Mouse (Mus musculus) heart, postnatal 25 days (tissue): Measurements from ENCODE around the gene Dck. TPM values are rescaled to one million over a fixed set of nuclear protein-coding genes. Genes with fewer than 3 reads are reported as not detected.
A peak's percentile ranks its signal among the peaks of the same experiment; 100 is the strongest.
"Not testable (repeated sequence)": the region's sequence is repeated elsewhere in the genome, so short reads cannot be mapped to it uniquely, and the experiment has no call there.

ENCODE experiments used
- DNase-seq: peaks from one replicate; pipeline ENCODE4 v3.0.0; 2022; ENCODE audit warnings: low spot score
- intact Hi-C: fragments of 180-260 bp; cut with DNase I; formaldehyde crosslinking; loops from one replicate; pipeline ENCODE4 v1.15.1; 2025
- total RNA-seq, 2 experiments: library from RNA; stranded (reverse); gene quantifications; 2 replicates each; pipeline ENCODE4 v1.2.3; 2021

The Dck gene
- total RNA-seq, result 1 to 10 TPM; 3.2 to 3.5 TPM

DNA sequence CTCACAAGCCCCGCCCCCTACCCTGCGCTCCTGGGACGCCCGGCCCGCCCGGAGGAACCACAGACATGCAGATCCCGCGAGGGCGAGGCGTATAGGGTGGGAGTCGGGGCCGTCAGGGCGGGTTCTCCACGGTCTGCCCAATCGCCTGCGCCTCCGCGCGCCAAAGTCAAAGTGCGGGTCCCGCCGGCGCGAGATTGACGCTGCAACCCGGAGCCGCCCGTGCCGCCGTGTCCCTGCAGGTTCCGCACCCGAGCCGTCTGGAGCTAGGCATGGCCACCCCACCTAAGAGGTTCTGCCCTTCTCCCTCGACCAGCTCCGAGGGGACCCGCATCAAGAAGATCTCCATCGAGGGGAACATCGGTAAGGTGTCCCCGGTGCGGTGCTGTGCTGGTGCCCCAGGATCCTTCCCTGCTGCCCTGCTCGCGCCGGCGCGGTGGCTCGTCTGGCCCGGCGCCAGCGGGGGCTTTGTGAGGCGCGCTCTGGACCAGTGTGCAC is at the start of gene Dck:
Dck (plus strand) TSS at position 10 of the 495 bp plus-strand sequence.
- intact Hi-C loops, result loop anchor here (2.0 to 10.0 kb wide), 3 partner anchors 44 to 200 kb away; partner anchors contain the start of genes Grsf1, Mob1b and Rufy3
- peak; percentile 97 for DNase-seq

DNA sequence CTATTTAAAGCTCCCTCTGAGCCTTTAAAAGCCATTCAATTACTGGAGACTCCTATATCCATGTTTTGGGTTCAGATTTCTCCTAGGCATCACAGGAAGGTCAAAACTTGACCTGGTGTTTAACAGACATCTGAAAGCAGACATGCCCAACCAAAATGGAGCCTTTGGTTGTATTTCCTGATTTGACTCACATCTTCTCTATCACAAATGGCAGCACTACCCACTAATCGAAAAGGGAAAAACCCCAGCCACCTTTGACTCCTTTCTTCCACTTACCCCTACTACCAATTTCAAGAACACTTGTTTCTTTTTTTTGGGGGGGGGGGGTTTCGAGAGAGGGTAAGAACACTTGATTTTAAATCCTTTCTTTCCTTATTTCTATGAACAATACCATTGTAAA is 47.8 kb upstream of the Dck start:
- intact Hi-C loops, result no loop called here
- no peak for DNase-seq

DNA sequence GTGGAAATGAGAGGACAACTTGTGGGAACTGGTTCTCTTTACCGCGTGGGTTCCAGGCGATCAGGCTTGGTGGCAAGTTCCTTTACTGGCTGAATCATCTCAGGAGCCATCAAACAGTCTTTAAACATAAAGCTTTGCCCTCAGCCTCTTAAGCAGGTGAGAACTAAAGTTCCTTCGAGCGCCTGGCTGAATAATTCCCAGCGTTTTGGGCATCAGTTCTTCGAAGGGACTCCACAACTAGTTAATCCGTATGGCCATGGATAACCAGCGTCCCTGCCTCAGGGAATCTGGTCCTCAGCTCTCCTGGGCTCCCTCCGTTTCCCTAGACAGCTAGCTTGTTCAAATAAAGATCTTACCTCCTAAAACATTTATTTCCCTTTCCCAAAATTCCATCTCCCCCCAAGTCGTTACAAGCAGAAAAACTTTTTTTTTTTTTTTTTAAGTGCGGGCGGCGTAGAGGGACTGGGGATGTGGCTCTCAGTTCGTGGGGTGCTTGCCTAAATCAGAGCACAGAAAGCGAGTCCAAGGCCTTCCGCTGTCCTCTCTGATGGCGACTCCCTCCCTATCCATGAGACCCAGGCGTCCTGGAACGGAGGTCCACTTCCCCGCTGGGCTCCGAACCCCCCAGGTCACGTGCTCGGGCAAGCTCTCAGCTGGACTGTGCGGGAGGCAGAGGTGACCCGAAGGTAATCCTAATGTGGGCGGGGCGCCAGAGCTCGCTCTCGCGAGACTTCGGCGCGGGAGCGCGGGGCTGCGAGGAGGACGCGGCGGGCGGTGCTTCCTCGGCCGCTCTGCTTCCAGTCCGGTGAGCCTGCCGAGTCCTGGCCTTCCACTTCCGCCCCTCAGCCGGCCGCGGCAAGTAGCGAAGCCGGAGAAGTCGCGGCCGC is 44.4 kb upstream of the Dck start, which contains the start of gene Mob1b:
Mob1b (plus strand) TSS at position 740 of the 887 bp plus-strand sequence.
- DNase-seq, result peak; percentile 95
- intact Hi-C loops, result loop anchor here (2.0 kb wide), 2 partner anchors 42 to 44 kb away; partner anchors contain the start of gene Dck

DNA sequence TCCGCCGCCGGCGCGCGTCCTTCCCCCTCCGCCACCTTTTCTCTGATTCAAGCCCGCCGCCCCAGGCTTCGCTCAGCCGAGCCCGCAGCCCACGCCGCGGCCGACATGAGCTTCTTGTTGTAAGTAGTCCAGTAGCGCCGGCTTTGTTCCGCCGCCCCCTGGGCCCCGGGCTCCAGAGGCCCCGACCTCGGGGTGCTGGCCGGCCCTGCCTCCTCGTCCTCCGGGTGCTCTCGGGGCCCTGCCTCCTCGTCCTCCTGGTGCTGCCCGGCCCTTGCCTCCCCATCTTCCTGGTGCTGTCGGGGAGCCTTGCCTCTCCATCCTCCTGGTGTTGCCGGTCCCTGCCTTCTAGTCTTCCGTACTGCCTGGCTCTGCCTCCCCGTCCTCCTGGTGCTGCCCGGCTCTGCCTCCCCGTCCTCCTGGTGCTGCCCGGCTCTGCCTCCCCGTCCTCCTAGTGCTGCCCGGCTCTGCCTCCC is 43.8 kb upstream of the Dck start:
- intact Hi-C loops, result loop anchor here (2.0 kb wide), 2 partner anchors 42 to 44 kb away; partner anchors contain the start of gene Dck

DNA sequence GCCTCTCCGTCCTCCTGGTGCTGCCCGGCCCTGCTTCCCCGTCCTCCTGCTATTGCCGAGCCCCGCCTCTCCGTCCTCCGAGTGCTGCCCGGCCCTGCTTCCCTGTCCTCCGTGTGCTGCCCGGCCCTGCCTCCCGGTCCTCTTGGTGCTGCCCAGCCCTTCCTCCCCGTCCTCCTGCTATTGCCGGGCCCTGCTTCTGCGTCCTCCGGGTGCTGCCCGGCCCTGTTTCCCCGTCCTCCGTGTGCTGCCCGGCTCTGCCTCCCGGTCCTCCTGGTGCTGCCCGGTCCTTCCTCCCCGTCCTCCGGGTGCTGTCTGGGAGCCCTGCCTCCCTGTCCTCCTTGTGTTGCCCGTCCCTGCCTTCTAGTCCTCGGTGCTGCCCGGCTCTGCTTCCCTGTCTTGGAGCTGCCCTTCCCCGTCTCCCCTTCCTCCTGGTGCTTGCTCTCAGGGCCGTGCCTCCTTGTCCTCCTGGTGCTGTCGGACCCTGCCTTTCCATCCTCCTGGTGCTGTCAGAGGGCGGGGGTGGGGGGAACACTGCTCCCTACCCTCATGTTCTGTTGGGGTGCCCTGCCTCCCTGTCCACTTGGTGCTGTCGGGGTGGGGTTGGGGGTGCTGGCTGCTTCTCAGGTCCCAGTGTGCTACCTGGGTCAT is 43.1 kb upstream of the Dck start:
- intact Hi-C loops, result loop anchor here (2.0 kb wide), 2 partner anchors 43 kb away; partner anchors contain the start of gene Dck
- no peak for DNase-seq

More for the DNA sequence above, 43.8 kb upstream of the Dck start:
- DNase-seq, result no peak

DNA sequence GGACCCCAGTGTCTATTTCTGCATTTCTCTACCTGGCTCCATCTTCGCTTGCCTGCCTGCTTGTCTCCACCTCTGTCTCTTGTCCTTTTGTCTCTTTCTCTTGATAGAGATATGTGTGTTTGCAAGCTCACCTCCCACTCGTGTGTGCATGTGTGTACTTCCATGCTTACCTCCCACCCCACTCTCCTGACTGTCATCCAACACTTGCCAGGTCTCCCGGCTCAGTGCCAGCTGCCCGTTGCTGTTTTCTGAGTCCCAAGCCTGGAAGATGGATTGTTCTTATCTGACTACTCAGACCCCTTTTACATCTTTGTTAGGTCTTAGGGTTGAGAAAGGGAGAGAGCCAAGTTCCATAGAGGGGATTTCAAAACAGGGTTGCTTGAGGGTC is 42.6 kb upstream of the Dck start:
- intact Hi-C loops, result no loop called here

DNA sequence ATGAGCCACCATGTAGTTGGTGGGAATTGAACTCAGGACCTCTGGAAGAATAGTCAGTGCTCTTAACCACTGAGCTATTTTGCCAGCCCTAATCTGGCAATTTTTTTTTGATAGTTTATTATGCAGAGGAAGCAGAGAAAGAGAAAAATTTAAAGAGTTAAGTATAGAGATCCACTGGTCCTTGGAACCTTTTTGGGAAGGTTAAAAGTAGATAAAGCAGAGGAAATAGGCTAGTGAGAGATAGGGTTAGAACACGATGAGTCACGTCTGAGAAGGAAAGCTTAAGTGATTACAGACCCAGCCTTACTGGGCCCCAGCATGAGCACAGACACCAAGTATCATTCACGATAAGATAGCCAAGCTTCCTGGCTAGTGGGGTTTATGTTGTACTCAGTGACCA is 40.8 kb upstream of the Dck start:
- DNase-seq, result no peak
- intact Hi-C loops, result no loop called here

More for the DNA sequence above, 42.6 kb upstream of the Dck start:
- no peak for DNase-seq

DNA sequence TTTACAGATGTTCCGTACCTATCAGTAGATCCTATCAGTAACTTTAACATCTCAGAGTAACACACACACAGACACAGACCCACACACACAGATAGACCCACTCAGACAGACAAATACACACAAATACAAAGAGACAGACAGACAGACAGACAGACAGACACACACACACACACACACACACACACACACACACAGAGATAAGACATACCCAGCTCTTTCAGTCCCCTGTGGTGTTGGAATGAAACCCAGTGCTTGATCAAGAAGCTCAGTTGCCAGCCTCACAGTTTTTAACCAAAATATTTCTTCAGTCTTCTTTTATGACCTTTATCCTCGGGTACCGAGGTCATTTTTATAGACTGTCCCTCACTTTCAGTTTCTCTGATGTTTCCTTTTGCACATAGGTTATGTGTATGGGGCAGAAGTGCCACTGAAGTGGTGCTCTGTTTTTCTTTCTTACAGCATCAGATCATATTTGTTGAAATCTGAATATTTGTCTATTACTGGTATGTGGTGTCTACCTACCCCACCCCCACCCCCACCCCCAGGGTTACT is 37.1 kb upstream of the Dck start:
- no peak for DNase-seq
- intact Hi-C loops, result no loop called here

DNA sequence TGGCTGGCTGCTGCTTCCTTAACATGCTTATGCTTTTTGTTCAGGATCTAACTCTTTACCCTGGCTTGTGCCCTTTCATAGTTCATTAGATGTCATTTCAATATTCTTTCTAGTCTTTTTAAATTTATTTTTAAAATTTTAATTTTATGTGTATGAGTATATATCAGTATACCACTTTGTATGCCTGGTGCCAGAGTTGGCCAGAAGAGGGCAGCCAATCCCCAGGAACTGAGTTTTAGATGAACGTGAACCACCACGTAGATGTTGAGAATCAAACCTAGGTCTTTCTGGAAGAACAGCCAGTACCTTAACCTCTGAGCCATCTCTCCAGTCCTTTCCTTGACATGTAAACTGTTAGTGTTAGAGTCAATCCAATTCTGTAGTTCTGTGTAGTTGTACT is 30.0 kb upstream of the Dck start:
- intact Hi-C loops, result no loop called here
- DNase-seq, result no peak

DNA sequence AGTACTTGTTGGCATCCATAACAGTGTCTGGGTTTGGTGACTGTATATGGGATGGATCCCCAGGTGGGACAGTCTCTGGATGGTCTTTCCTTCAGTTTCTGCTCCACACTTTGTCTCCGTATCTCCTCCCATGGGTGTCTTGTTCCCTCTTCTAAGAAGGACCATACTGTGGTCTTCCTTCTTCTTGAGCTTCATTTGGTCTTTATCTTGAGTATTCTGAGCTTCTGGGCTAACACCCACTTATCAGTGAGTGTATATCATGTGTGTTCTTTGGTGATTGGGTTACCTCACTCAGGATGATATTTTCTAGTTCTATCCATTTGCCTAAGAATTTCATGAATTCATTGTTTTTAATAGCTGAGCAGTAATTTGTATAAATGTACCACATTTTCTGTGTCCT is 23.7 kb upstream of the Dck start:
- DNase-seq, intact Hi-C loops: not testable (repeated sequence)

DNA sequence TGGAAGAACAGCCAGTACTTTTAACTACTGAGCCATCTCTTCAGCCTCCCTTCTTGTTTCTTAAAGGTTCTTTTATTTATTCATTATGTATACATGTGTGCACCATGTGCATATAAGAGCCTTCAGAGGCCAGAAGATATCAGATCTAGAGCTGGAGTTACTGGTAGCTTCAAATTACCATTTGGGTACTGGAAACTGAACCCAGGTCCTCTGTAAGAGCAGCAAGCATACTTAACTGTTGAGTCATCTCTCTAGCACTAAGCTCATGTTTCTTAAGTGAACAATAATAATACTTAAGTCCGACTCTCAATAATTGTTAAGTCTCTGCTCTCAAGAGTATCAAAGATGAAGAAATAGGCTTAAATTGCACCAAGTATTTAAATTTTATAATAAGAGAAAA is 17.0 kb upstream of the Dck start:
- intact Hi-C loops, result no loop called here
- DNase-seq, result no peak

DNA sequence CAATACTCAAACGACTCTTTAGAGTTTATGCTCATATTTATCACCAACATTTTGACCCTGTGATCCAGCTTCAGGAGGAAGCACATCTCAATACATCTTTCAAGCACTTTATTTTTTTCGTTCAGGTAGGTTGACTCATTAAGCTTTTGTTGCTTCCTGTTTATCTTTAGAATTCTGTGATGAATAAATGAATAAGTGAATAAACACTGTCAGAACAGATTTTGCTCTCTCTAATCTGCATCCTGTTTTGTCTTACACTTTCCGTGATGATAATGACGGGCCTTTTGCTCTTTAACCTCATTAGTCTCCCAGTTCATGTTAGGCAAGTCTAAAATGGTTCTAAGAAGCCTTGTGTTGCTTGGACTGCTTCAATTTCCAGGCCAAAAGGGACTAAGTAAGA is 11.6 kb upstream of the Dck start:
- intact Hi-C loops, result no loop called here
- DNase-seq, result no peak

DNA sequence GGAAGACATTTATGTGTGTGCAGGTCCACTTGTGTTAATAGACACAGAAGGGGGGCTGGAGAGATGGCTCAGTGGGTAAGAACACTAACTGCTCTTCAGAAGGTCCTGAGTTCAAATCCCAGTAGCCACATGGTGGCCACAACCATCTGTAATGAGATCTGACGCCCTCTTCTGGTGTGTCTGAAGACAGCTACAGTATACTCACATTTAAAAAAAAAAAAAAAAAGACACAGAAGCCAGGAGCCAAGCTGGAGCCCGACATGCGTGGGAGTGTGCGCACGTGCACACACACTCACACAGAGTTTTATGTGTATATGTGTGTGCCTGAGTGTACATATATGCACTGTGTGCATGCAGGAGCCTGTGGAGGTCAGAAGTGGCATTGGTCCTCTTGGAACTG is 2.2 kb upstream of the Dck start:
- intact Hi-C loops, result loop anchor here (5.0 to 10.0 kb wide), 2 partner anchors 85 to 198 kb away; partner anchors contain the start of genes Grsf1 and Rufy3

DNA sequence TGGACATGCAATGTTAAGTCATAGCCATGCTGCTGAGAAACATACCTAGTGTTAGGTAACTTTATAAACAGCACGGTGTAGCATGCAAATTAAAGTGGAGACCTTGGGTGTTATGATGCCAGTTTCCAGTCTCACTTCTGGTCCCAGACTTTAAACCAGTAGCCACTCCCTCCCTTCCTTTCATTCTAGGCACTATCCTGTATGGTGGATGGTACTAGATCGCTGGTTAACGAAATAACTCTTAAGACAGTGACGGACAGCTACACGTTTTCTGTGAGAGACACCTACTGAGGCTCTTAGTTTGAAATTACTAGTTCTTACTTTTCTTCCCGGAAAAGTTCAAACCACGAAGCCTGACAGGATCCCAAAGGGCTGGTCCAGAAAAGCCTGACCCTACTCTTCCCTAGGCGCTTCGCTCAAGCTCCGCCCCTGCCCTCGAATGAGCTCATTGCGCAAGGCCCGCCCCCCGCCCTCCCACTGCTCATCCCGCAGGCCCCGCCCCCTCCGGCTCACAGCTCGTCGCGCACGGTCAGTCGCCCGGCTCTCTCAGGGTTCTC is 288 bp upstream of the Dck start:
- intact Hi-C loops, result loop anchor here (2.0 to 10.0 kb wide), 3 partner anchors 44 to 200 kb away; partner anchors contain the start of genes Grsf1, Mob1b and Rufy3
- DNase-seq, result no peak

More for the DNA sequence above, 2.2 kb upstream of the Dck start:
- no peak for DNase-seq

DNA sequence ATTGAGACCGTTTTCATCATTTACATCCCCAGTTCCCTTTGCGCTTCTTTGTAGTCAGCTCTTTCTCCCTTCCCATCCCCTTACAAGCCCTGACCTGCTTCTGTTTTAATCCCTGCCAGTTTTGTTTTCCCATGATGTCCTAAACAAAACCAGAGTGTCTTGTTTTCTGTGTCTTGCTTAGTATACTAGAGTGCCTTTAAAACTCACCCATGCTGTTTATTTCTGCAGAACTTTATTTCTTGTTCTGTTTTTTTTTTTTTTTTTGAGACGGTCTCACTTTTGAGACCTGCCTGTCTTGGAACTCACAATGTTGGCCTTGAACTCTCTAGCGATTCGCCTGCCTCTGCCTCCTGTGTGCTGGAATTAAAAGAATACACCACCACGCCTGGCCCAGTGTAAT is 791 bp downstream of the Dck start:
- no peak for DNase-seq
- intact Hi-C loops, result loop anchor here (2.0 to 10.0 kb wide), 2 partner anchors 45 to 201 kb away; partner anchors contain the start of genes Mob1b and Rufy3

DNA sequence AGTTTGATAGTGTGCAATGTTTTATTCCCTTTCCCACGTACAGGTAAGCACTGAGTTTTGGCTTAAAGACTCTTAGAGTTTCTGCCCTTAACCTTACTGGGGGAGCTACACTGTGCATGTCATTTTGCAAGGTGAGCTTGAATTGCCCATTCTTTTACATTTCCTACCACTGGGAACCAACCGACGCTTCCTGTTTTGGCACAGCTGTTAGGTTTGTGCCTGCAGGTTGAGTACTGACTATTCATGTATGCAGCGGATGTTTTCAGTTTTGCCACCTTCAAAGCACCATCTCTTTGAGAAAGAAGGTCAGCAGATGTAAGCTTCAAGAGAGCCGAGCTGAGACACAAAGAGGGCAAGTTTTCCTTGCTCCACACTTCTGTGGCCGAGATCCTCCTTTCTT is 1.3 kb downstream of the Dck start:
- intact Hi-C loops, result loop anchor here (10.0 kb wide), 1 partner anchor 201 kb away; the partner anchor contains the start of gene Rufy3
- DNase-seq, result no peak

DNA sequence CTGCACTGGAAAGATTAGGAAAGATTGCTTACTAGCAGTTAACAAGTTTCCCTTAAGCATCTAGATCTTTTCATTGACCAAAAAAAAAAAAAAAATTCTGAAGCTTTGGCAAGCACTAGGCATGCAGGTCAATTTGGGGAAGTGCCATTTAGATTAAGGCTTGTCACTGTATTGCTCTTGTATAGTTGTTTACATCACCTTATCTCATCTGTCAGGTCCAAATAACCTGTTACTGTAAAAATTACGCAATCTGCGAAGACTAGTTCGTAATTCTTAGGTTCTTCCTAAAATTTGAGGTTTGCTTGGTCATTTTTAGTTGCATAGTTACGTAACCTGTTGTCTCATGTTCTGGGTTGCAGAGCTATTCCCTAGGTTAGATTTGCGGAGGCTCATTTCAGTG is 2.1 kb downstream of the Dck start:
- DNase-seq, result no peak
- intact Hi-C loops, result loop anchor here (10.0 kb wide), 1 partner anchor 202 kb away; the partner anchor contains the start of gene Rufy3

DNA sequence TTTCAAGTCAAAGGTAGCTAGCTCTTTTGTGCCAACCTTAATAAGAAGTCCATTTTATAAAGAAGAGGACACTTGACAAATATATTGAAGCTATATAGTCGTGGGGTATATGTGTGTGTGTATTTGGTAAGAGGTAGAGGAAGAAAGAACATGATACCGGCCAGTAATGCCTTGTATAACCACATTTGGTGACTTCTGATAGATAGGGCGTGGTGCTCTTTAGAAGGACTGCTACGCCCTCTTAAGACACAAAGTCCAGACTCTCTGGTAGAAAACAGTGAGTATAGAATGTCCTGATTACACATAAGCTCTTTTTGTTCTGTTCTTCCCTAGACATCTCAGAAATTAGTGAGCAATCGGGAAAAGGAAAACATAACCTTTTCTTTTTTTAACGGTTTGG is 3.4 kb downstream of the Dck start:
- intact Hi-C loops, result loop anchor here (10.0 kb wide), 1 partner anchor 203 kb away; the partner anchor contains the start of gene Rufy3
- DNase-seq, result no peak

DNA sequence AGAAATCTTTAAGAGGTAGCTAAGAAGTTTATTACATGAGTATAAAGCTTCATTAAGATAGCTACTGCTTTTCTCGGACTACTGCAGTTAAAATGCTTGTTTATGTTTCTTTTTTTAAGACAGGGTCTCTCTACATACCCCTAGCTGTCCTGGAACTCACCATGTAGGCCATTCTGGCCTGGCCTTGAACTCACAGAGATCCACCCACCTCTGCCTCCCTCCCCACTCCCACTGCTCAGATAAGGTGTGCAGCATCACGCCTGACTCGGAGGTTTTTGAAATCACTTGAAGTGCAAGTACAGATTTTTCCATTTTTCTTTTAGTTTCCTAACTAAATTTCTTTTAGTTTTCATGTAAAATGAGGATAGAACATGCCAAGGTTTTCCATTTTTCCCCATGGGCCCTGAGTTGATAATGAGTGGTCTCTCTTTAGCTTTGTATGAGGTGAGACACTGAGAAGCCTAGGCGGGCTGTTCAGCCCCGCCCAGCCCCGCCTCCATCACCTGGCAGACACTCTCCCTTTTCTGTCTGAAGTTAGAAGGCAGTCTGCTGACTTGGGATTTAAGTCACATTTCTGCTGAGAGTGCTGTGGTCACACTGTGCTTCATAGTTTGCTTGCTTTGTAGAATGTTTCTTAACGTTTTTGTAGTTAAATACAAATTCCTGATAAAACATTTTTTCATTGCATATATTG is 17.4 kb downstream of the Dck start:
- intact Hi-C loops, result no loop called here
- no peak for DNase-seq
